Mouse (Mus musculus): ENCODE data around the gene Rnf128. TPM values are rescaled to one million over a fixed set of nuclear protein-coding genes. Genes with fewer than 3 reads are reported as not detected.

The Rnf128 gene
- 1.4 and 1.9 TPM in 2 replicates for total RNA-seq (2023)

DNA sequence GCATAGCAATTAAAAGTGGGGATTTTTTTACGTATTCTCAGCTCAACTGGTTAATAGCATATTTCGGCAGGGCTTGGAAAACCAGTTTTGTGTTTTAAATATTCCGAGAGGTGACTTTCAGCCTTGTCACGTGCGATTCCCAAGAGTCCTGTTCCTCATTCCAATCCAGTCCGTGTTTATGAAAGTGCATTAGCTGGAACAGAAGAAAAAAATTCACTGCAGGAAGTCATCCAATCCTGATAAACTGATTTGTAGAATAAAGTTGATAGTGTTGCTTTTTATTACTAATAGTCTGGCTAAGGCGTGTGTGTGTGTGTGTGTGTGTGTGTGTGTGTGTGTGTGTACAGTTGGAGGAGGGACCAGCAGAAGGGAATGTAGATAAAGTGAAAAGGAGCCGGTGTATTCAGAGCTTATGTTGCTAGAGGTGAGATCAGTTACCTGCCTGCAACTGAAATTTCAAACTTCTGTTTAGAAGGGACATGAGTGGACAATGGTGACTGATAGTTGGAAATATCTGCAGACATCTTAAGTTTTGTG lies at the start of gene Rnf128:
Gene Rnf128 (plus strand): TSS at position 392 of the 537 bp plus-strand sequence.

DNA sequence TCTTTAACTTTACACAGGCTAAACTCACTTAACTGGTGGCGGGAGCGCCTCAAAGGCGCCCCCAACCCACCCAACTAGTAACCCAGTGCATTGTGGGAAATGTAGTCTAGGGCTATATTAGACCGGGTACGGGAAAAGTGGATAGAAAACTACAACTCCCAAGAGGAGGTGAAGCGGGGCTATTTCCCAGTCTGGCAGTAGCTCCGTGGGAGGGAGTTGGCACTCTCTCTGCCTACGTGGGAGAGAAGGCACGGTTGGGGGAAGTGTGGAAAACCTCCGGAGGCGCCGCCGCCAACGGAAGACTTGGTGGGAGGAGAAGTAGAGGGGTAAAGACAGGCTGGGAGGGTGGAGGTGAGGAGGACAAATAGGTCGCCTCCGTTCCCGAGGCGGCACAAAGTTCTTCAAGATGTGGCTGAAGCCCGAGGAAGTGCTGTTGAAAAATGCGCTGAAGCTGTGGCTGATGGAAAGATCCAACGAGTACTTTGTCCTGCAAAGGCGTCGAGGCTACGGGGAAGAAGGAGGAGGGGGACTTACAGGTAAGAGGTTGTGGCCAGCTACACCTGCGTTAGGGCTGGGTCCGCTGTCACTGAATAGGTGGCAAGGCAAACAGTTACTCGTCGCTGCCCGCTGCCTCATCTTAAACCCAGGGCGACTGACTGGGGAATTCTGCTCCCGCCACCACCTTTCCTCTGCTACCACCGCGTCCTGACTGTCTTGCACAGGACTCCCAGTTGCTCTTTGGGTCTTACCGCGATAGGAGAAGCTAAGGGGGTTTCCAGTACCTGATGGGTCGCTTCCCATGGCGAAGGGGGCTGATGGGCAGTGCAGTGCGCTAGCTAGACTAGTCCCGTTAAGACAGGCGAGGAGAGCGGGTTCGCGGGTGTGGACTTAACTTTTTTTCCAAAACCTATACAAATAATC lies 121.9 kb downstream of the Rnf128 start, which contains the start of gene Tbc1d8b:
Gene Tbc1d8b (plus strand): TSS at position 222 of the 921 bp plus-strand sequence.

GRCm38 (mm10) chrX:139714381-139714780 lies 151.3 kb downstream of the Rnf128 start, which contains the start of gene Gm15013:
TSS of gene Gm15013 (minus strand) at chrX:139714481.

Other genes starting within 250 kb of the Rnf128 start
- gene Trap1a, start 229.6 kb upstream of the Rnf128 start, total RNA-seq (2023), result 0.34 TPM in 1 of 2 replicates, not detected in the other
- not detected in 2 replicates for gene D330045A20Rik, start 82.9 kb upstream of the Rnf128 start, total RNA-seq (2023)
- gene Tbc1d8b, start 121.7 kb downstream of the Rnf128 start, total RNA-seq (2023), result 4.7 and 4.8 TPM in 2 replicates
- gene Gm15013, start 151.2 kb downstream of the Rnf128 start, total RNA-seq (2023), result not detected in 2 replicates
- not detected in 2 replicates for gene Ripply1, start 219.0 kb downstream of the Rnf128 start, total RNA-seq (2023)
- gene Cldn2, start 237.5 kb downstream of the Rnf128 start, total RNA-seq (2023), result not detected in 2 replicates

All from neutrophil, adult 65 days (primary cell).